Mouse (Mus musculus) cerebellum, adult 9-10 months (tissue): ENCODE data around the gene Creb3.

Source experiments
- DNase-seq: peaks from one replicate; pipeline ENCODE4 v3.0.0; 2022

Creb3 gene

GRCm38 (mm10) chr4:43558631-43559356 lies 3.3 kb upstream of the Creb3 start:
- DNase-seq, result no peak

DNA sequence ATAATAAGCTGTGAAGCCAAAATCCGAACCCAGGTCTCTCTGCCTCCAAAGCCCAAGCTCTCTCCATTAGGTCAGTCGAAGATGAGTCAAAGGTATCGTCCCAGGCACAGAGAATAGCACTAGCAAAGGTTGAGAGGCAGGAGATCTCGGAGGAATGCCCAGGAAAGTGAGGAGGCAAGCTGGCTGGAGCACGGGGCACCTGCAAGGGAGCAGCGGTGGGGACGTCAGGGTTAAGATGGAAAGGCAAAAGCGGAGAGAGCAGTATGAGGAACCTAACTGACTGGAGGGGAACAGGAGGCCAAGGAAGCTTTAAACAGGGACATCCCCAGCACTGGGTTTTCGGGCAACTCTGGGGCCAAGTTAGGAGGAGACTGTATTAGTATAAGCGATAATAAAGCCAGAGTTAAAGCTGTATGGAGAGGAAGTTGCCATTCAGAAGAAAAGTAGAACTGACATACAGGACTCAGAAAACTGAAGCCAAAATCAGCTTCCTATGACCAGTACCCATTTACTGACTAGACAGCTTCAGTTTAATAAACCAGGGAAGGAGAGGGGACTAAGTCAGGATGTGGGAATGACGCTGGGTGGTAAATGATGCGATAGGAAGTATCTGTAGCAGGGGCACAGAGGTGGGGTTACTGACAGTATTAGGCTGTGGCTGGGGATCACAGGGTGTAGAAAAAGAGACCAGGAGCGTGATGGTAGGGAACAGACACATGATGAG lies 2.5 kb upstream of the Creb3 start:
- DNase-seq, result no peak

DNA sequence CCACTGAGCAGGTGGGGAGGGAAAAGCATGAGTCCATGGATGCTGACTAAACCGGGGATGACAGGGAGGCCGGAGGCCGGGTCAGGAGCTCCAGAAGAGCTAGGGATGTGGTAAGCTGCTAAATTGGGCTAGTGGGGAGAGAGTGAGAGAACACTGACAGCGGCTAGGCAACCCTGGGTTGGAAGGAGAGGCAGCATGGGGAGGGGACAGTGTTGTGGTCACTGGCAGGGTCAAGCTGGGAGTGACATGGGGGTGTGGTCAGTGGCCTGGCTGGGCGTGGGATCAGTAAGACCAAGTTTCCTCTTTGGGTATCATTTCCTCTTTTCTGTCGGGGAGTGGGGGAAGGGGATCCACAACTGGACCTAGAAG lies 1.9 kb upstream of the Creb3 start:
- DNase-seq, result no peak

- no peak for DNase-seq
These were observed 1.2 kb upstream of the Creb3 start for GRCm38 (mm10) chr4:43560976-43561375.

DNA sequence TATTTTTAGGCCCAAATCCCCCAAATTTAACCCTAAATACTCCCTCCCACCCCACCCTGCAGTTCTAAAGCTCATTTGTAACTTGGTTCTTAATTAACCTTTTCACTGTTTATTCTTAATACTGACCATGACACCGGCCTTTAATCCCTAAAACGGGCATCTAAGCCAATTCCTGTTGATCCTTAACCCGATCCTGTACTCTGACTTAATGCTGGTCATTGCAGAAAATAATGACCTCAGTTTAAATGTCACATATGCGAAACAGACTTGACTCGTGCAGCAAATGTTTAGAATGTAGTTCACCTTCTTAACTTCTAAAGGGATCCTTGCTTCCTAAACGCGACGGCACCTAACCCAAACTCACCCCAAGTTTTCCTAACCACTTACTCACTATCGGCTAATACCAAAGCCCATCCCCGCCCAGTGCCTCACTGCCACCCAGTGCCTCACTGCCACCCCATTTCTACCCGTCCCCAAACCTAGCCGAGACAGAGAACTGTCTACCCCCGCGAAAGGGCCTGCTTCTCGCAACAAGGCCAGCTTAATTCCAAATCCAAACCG lies 616 bp upstream of the Creb3 start:
- DNase-seq, result peak; percentile 40

DNA sequence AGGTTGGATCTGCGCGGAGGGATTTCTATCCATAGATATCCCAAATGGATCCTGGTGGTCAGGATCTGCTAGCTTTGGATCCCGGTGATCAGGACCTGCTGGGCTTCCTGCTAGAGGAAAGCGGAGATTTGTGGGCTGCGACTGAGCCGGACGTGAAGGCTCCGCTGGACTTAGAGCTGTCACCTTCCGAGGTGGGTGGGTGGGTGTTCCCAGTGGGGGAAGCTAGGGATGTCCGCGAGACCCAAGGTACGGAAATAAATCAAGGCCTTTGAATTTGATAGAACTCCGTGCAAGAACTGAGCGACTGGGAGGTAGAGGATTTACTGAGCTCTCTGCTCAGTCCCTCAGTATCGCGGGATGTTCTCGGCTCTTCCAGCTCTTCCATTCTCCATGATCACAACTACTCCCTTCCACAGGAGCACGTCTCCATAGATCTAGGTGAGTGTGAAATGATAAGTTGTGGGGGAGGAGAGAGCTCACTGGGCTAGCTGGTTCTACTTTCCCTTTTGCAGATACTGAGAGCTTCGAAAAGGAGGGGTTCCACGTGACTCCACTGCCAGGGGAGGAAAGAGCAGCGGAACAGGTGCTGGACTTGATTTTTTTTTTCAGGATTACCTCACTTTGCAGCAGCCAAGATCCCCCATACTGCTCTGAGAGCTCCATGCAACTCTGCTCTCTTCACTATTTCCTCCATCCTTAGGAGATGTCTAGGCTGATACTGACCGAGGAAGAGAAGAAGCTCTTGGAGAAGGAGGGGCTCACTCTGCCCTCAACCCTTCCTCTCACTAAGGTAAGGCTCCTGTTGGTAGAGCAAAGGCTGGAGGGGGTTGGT lies 853 bp downstream of the Creb3 start:
- peak; percentile 43 for DNase-seq

GRCm38 (mm10) chr4:43563601-43563875 lies 1.4 kb downstream of the Creb3 start:
- DNase-seq, result no peak

DNA sequence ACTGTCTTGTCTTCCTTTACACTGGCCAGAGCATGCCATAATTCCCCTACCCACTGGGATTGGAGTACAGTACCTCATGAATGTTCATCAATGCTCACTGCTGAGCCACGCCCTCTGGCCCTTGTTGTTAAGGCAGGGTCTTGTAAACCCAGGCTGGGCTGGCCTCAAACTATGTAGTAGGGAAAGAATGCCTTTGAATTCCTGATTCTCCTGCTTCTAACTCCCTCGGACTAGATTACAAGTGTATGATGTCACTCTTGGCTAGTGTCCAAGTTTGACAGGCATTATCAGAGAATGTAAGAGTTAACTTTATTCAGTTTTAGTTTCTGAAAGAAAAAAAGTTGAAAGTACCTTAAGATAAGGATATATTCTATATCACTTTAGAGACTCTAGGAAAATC lies 2.1 kb downstream of the Creb3 start:
- peak; percentile 51 for DNase-seq

GRCm38 (mm10) chr4:43567140-43567539 lies 5.0 kb downstream of the Creb3 start:
- no peak for DNase-seq

DNA sequence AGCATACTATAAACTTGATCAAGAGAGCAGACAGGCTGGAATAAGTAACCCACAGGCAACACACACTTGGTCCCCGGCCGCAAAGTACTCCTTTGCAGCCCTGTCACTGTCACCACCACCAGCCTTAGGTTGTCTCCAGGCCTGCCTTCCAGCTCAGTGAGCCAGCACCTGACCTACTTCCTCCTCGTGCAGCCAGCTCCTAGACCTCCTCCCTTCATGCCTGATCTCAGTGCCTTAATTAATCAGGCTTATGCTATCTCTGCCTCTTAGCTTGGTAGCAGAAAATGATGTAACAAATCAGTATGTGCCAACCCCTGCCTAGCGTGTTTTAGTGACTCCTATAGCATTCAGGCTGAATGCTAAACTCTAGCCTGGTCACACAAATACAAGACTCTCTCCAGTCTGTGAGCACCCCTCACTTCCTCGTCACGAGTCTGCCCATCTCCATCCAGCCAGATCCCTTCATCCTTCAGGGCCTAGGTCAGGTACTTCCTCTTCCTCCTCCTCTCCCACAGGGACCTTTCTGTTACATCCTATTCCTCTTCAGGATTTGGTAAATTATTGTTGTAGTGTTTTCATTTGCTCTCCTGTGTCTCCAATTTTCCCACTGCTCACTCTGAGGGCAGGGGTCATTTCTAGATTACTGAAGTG lies 9.4 kb downstream of the Creb3 start:
- no peak for DNase-seq

DNA sequence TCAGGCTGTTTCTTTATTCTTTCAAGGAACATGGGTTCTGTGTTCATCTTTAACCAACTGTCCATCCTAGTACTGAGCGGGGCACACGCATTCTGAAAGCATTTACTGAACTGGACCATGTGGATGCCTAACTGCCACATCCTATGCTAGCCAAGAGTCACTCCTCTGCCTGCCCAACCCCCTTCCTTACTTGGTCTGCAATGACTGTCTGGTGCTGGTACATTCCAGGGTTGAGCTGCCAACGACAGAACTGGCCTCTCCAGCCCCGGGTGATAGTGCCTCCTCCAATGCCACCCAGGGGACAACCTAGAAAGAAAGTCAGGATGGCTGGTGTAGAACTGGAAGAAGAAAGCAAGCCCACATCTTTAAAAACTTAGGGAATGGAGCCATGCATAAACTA lies 11.4 kb downstream of the Creb3 start:
- peak; percentile 6 for DNase-seq

DNA sequence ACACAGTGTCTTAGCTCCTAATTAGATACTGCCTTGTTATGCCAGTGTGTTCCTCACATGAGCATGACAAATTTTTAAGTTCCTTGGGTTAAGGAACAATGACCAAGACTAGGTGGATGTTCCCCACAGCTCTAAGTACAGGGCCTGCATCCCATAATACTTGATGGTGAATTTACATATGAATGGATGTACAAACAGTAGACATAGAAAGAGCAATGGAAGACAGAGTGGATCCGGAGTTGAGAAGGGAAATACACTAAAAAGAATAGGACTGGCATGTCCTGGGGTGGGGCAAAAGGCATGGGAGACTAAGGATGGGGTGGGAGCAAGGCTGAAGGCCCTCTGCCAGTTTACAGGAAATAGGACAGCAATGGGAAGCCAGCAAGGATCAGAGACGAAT lies 13.2 kb downstream of the Creb3 start:
- DNase-seq, result peak; percentile 5

DNA sequence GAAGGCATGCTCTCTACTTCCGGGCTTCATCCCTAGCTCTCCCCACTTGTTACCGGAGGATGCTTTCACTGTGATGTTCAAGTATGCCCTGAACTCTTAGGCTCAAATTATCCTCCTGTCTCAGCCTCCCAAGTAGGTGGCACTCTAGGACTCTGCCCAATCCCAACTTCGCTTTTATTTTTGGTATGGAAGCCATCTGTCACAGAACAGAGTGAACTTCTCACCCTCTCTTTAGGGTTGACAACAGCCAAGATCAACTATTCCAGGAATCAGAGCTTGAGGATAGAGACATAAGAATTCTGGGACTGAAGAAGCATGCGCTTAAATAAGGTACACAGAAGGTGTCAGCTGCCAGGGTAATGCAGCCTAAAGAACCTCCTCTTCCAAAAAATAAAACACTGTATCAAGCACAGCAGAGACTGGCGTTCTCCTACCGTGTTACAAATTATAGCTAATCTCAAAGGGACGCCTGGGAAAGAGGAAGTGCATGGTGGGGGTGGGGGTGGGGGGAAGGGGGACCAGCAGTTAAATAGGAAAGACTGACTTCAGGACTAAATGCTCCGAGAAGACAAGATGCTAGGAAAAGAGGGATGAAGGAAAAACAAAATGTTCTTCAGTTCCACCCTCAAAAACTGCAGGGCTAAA lies 15.2 kb downstream of the Creb3 start:
- DNase-seq, result peak; percentile 29

DNA sequence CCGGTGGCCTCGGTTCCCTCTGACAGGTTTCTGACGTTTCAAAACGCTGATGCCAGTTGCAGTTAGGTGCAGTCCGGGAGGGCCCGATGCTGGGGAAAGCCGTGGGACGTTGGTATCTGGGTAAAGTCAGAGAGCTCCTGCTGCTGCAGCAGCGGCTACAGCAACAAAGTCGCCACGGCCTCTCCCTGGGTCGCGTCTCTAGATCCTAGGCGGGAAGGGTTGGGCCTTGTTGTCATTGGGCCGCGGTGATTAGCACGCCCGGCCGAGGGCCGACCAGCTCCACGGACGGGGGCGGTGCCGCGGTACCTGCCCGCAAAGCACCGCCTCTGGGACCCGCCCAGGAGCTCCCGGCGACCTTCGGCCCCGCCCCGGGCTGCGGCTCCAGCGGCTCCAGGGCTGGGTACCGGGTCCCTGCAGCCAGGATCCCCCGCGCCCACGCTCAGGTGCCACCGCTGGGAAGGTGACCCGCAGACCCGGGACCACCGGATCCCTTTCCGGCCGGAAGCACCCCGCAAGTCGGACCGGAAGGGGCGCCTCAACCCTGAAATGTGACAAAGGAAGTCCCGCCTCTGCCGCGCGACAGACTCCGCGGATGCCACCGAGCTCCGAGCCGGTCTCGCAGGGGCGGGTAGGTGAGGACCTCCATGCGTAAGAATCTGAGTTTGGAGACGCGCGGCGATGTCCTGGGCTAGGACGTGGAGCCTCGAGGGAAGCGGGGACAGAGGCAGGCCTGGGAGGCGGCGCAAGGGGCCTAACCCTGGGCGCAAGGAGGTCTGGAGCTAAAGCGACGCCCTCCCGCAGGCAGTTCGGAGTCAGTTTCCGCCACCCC lies 16.5 kb downstream of the Creb3 start, which contains the start of the genes Rgp1 and Gba2:
TSS of gene Rgp1 (plus strand) at position 340 of the 829 bp plus-strand sequence.
TSS of gene Gba2 (minus strand) at position 498 of the 829 bp plus-strand sequence.
- peak; percentile 87 for DNase-seq

GRCm38 (mm10) chr4:43579256-43579655 lies 17.1 kb downstream of the Creb3 start:
- peak; percentile 39 for DNase-seq

GRCm38 (mm10) chr4:43579731-43580130 lies 17.6 kb downstream of the Creb3 start:
- DNase-seq, result peak; percentile 17

DNA sequence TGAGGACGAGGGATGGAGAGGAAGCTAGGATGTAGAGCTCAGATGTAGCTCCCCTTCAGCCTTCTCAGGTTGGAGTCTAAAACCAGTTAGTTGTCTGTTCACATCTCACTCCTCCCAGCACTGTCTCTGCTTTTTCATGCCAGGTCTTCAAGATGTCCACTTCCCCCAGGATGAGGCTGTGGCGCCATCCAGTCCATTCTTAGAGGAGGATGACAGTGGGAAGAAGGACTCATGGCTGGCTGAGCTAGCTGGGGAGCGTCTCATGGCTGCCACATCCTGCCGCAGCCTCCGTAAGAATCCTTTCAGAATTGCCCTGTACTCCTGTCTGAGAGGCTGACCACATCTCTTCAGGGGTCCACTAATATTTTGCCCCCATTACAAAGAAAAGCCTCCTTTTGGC lies 18.6 kb downstream of the Creb3 start:
- DNase-seq, result peak; percentile 0

DNA sequence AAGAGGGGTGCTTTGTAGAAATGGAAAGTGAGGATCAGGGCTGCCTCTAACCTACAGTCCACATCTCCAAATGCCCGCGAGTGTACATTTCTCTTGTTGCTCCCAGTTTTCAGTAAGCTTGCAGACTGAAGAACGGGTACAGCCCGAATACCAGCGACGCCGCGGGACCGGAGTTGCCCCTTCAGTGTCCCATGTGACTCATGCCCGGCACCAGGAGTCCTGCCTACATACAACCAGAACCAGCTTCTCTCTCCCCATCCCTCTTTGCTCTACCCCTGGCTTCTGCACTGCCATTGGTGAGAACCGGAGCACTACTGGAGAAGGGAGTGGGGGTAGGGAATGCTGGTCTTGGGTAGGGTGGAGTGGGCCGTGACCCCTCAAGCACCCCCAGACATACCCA lies 19.2 kb downstream of the Creb3 start:
- DNase-seq, result peak; percentile 6

- peak; percentile 7 for DNase-seq
These were observed 20.1 kb downstream of the Creb3 start for GRCm38 (mm10) chr4:43582241-43582640.

DNA sequence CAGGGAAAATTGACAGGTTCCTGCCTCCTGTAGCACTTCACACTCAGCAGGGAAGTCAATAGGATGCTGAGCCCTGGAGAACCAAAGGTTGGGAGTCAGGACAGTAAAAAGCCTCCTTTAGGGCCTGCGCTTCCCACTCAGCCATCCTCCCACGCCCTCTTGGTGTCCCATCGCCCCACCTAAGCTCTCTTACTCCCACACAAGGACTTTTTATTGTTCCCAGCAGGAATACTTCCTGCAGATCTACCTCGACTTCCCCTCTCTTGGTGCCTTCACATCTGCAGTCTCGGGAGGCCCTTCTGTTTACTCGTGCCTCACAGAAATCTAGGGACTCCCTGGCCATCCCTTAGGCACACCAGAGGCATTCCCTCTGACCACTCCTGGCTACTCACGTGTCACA lies 21.3 kb downstream of the Creb3 start:
- DNase-seq, result peak; percentile 4
